Comparison of ENCODE assay signal across 8 mouse cellular contexts in the genomic region with DNA sequence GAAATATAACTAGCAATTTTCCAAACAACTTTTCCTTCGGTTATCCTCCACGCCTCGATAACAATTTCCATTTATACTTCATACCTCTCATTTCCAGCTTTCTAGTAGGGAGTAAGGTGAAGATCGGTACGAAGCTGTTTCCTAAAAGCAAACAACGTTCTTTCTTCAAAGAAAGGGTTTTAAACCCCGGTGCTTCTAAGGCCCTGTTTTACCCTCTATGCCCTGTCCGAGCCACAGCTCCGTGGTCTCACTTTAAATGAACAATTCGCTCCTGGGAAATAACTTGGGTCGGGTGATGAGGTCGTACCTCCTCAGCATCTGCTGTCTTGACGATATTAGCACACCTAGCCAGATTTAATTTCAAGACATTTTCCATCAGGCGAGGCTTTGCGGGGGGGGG. TPM values are rescaled to one million over a fixed set of nuclear protein-coding genes. Genes with fewer than 3 reads are reported as not detected.
DNase-seq lines count a peak whose midpoint lies in the region; ATAC-seq lines count a peak whose summit lies in the region.

No protein-coding gene starts in this region.

- 0 out of 2 replicates have a peak, but pooled peaks cover 3% of the 10 kb centered on the region for H3K4me1 ChIP-seq in liver, embryonic 12.5 days

- no peaks in the 10 kb centered on the region for H3K36me3 ChIP-seq in liver, embryonic 12.5 days

- 2% methylated on average over 15 of the region's 15 CpGs for WGBS in liver, embryonic 12.5 days (ENCODE audit: insufficient replicate concordance)

- no peak overlapping the region for H3K27ac ChIP-seq in liver, embryonic 12.5 days

- H3K9me3 ChIP-seq in liver, embryonic 12.5 days (replicated peaks), result no peaks in the 10 kb centered on the region

- peak; percentile 39 for DNase-seq in embryo, embryonic 10 days (ENCODE audit: low spot score)
- no peak for DNase-seq in embryo, embryonic 11 days
- DNase-seq in retina, embryonic 14.5 days (ENCODE audit: low spot score), result peak; percentile 39
- no peak for DNase-seq in retina, postnatal 1 day
- no peak for DNase-seq in thymus, postnatal 36 days
- no peak for DNase-seq in urinary bladder, postnatal 4 days (ENCODE audit: low spot score in 2 of 2)
- DNase-seq in urinary bladder, postnatal 25 days (ENCODE audit: low spot score), result no peak

- H3K9ac ChIP-seq in liver, embryonic 12.5 days, result no peak overlapping the region

- peak overlapping the region; percentile 51 for H3K4me3 ChIP-seq in liver, embryonic 12.5 days

- H3K4me2 ChIP-seq in liver, embryonic 12.5 days, result peak overlapping the region; percentile 65

- ATAC-seq in liver, embryonic 12.5 days, result no peak

- H3K27me3 ChIP-seq in liver, embryonic 12.5 days (replicated peaks), result peaks cover 99% of the 10 kb centered on the region

RNA-seq across cellular contexts. Expression of gene Wnt5a, which starts 2.5 kb away (rescaled TPM):
- polyA plus RNA-seq in liver, embryonic 12.5 days (2016; fragmentation: Nextera tagmentation; extraction: Ambion mirVana), result 0.57 and 0.59 TPM in 2 replicates

Comparison
In these comparisons a context has a peak if more than half of its experiments do, and no peak if none do; other contexts are left out.
1. DNase-seq: peak in embryo, embryonic 10 days (single experiment) and retina, embryonic 14.5 days (single experiment); none in embryo, embryonic 11 days (single experiment), retina, postnatal 1 day (single experiment), thymus, postnatal 36 days (0 of 2), urinary bladder, postnatal 4 days (0 of 2) and urinary bladder, postnatal 25 days (single experiment).